Mouse (Mus musculus): ENCODE measurements at regions not wholly inside any gene's neighbourhood (a gene's known extent, or its start where the extent isn't known, plus 50 kb on each side); places are given as distances from the start of the nearest gene placed in this dataset.
A peak's percentile ranks its signal among the peaks of the same experiment; 100 is the strongest.
"Not testable (repeated sequence)": the region's sequence is repeated elsewhere in the genome, so short reads cannot be mapped to it uniquely, and the experiment has no call there.

GRCm38 (mm10) chr12:55974262-55974661 is 138.1 kb downstream of the Brms1l start:
- DNase-seq (ENCODE audit: low spot score) (peak; percentile 50), ATAC-seq (ENCODE audit: low FRiP score) (no peak)
- no peaks in the 10 kb centered on the region for H3K4me1 ChIP-seq (ENCODE audit: insufficient read depth, low read length)
- H3K36me3 ChIP-seq (ENCODE audit: insufficient read depth, low read length) = no peaks in the 10 kb centered on the region
- no peak overlapping the region for H3K4me2 ChIP-seq (ENCODE audit: low read depth, low read length, poor library complexity, severe bottlenecking)
- 86% methylated on average over 3 of the region's 3 CpGs for whole genome bisulfite sequencing
- no peak overlapping the region for H3K9ac ChIP-seq (replicated peaks; ENCODE audit: low read length, poor library complexity, severe bottlenecking)
- H3K27ac ChIP-seq (ENCODE audit: low read depth, low read length) = no peak overlapping the region
- H3K9me3 ChIP-seq (ENCODE audit: low read length) = no peaks in the 10 kb centered on the region
- TF ChIP-seq CTCF (IDR thresholded peaks at IDR 0.05) = no peak
- no peak overlapping the region for H3K4me3 ChIP-seq (ENCODE audit: low read depth, low read length)
- H3K27me3 ChIP-seq (ENCODE audit: insufficient read depth, low read length) = no peaks in the 10 kb centered on the region

GRCm38 (mm10) chr12:55959319-55959718 is 123.2 kb downstream of the Brms1l start:
- H3K27ac ChIP-seq (ENCODE audit: low read depth, low read length); DNase-seq (ENCODE audit: low spot score); H3K9ac ChIP-seq (replicated peaks; ENCODE audit: low read length, poor library complexity, severe bottlenecking); H3K9me3 ChIP-seq (ENCODE audit: low read length); H3K4me3 ChIP-seq (ENCODE audit: low read depth, low read length); H3K4me1 ChIP-seq (ENCODE audit: insufficient read depth, low read length); H3K4me2 ChIP-seq (ENCODE audit: low read depth, low read length, poor library complexity, severe bottlenecking); H3K27me3 ChIP-seq (ENCODE audit: insufficient read depth, low read length); ATAC-seq (ENCODE audit: low FRiP score); H3K36me3 ChIP-seq (ENCODE audit: insufficient read depth, low read length): not testable (repeated sequence)
- WGBS = 97% methylated on average over 3 of the region's 3 CpGs

DNA sequence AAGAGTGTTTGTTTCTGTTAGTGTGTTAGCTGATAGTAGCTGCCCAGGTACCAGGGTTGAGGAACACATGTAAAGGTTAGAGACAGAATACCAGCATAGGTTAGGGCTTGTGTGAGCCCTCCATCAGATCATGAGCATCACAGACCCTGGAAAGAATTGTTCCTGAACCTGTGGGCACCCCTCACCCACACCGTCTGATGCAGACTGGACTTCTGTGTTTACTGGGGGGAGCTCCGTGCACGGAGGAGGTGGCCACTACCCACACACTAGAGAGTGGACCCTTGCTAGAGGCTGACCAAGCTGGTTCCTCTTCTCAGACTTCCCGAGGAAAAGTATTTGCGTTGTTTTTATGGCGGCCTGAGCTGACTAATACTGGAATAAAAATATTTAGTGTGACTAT is 104.4 kb downstream of the Brms1l start:
- Histone ChIP-seq H3K27me3 (ENCODE audit: insufficient read depth, low read length) (no peaks in the 10 kb centered on the region), H3K4me1 (ENCODE audit: insufficient read depth, low read length) (peaks cover 3% of the 10 kb centered on the region; the same call in 1 of the 2 replicates), H3K36me3 (ENCODE audit: insufficient read depth, low read length) (no peaks in the 10 kb centered on the region), H3K9ac (replicated peaks; ENCODE audit: low read length, poor library complexity, severe bottlenecking) (no peak overlapping the region), H3K4me2 (ENCODE audit: low read depth, low read length, poor library complexity, severe bottlenecking) (no peak overlapping the region), H3K4me3 (ENCODE audit: low read depth, low read length) (no peak overlapping the region), H3K9me3 (ENCODE audit: low read length) (no peaks in the 10 kb centered on the region), H3K27ac (ENCODE audit: low read depth, low read length) (peak overlapping the region; percentile 63)
- no peak for TF ChIP-seq CTCF (IDR thresholded peaks at IDR 0.05)
- no peak for DNase-seq (ENCODE audit: low spot score)
- ATAC-seq (ENCODE audit: low FRiP score) = no peak
- 90% methylated on average over 6 of the region's 6 CpGs for WGBS

DNA sequence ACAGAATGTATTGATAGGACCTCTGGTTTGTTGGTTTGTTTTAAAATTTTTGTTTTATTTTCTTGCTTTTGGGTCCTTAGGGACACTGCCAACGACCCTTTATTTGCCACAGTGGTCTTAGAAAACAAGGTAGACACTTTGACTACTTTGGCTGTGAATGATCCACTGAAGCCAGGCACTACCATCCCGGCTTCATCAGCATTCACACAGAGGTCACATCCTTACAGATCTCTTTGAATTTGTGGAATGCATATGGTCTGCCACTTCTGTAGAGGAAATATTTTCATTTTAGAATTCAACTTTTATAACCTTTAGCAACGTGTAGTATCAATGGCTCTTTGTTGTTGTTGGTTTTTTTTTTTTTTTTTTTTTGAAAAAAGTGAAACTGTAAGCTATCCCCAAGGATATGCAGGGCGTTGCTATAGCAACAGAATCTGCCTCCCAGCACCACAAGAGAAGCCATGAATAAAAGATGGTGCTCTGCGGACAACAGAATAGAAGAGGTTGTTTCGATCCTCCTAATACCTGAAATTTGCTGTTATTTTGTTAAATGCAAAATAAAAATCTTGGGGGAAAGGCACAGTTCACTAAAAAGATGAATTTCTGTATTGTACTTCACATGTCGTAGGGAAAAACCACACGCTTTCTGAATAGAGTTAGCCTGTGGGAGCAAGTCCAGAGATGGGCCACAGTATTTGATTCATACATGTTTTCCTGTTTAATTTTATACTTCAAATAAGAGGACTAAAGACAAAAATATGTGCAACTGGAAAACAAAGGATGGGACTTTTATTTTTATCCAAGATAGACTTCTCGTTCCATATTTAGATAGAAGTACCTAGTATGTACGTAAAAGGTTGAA is 103.4 kb downstream of the Brms1l start:
- peaks cover 3% of the 10 kb centered on the region; the same call in 1 of the 2 replicates for H3K4me1 ChIP-seq (ENCODE audit: insufficient read depth, low read length)
- 24% methylated on average over 10 of the region's 10 CpGs for WGBS
- no peaks in the 10 kb centered on the region for H3K27me3 ChIP-seq (ENCODE audit: insufficient read depth, low read length)
- H3K27ac ChIP-seq (ENCODE audit: low read depth, low read length) = peak overlapping the region; percentile 76
- H3K9me3 ChIP-seq (ENCODE audit: low read length) = no peaks in the 10 kb centered on the region
- no peak overlapping the region for H3K4me3 ChIP-seq (ENCODE audit: low read depth, low read length)
- H3K9ac ChIP-seq (replicated peaks; ENCODE audit: low read length, poor library complexity, severe bottlenecking) = no peak overlapping the region
- no peaks in the 10 kb centered on the region for H3K36me3 ChIP-seq (ENCODE audit: insufficient read depth, low read length)
- DNase-seq (ENCODE audit: low spot score) = peak; percentile 82
- peak; percentile 89 for ATAC-seq (ENCODE audit: low FRiP score)
- no peak for TF ChIP-seq CTCF (IDR thresholded peaks at IDR 0.05)
- no peak overlapping the region for H3K4me2 ChIP-seq (ENCODE audit: low read depth, low read length, poor library complexity, severe bottlenecking)

- H3K27me3 ChIP-seq (ENCODE audit: insufficient read depth, low read length) = peaks cover 17% of the 10 kb centered on the region
- no peaks in the 10 kb centered on the region for H3K36me3 ChIP-seq (ENCODE audit: insufficient read depth, low read length)
- no peak overlapping the region for H3K9ac ChIP-seq (replicated peaks; ENCODE audit: low read length, poor library complexity, severe bottlenecking)
- WGBS = 23% methylated on average over 1 of the region's 1 CpGs
- H3K4me2 ChIP-seq (ENCODE audit: low read depth, low read length, poor library complexity, severe bottlenecking) = no peak overlapping the region
- ATAC-seq (ENCODE audit: low FRiP score) (no peak), DNase-seq (ENCODE audit: low spot score) (no peak)
- peaks cover 1% of the 10 kb centered on the region; the same call in 1 of the 2 replicates for H3K4me1 ChIP-seq (ENCODE audit: insufficient read depth, low read length)
- no peak overlapping the region for H3K4me3 ChIP-seq (ENCODE audit: low read depth, low read length)
- H3K27ac ChIP-seq (ENCODE audit: low read depth, low read length) = no peak overlapping the region
- no peaks in the 10 kb centered on the region for H3K9me3 ChIP-seq (ENCODE audit: low read length)
- TF ChIP-seq CTCF (IDR thresholded peaks at IDR 0.05) = no peak
Observed at GRCm38 (mm10) chr12:55934172-55934571, 98.0 kb downstream of the Brms1l start.

GRCm38 (mm10) chr12:55933417-55933816 is 97.3 kb downstream of the Brms1l start:
- DNase-seq (ENCODE audit: low spot score) (no peak), ATAC-seq (ENCODE audit: low FRiP score) (no peak)
- Histone ChIP-seq H3K9me3 (ENCODE audit: low read length) (no peaks in the 10 kb centered on the region), H3K27ac (ENCODE audit: low read depth, low read length) (no peak overlapping the region), H3K4me2 (ENCODE audit: low read depth, low read length, poor library complexity, severe bottlenecking) (no peak overlapping the region), H3K27me3 (ENCODE audit: insufficient read depth, low read length) (peaks cover 17% of the 10 kb centered on the region), H3K4me3 (ENCODE audit: low read depth, low read length) (no peak overlapping the region), H3K36me3 (ENCODE audit: insufficient read depth, low read length) (no peaks in the 10 kb centered on the region), H3K9ac (replicated peaks; ENCODE audit: low read length, poor library complexity, severe bottlenecking) (no peak overlapping the region), H3K4me1 (ENCODE audit: insufficient read depth, low read length) (no peaks in the 10 kb centered on the region)
- TF ChIP-seq CTCF (IDR thresholded peaks at IDR 0.05) = no peak
- 17% methylated on average over 11 of the region's 11 CpGs for WGBS
